Mouse (Mus musculus) liver, postnatal 0 days (tissue): ENCODE measurements at regions not wholly inside any gene's neighbourhood (a gene's known extent, or its start where the extent isn't known, plus 50 kb on each side); places are given as distances from the start of the nearest gene placed in this dataset.

Source experiments
- ATAC-seq: fragments of 200-750 bp; cut with Nextera tagmentation; 2 replicates; pipeline ENCODE4 v1.8.0; 2017; ENCODE audit warnings: mild to moderate bottlenecking, moderate library complexity
- DNase-seq: peaks from one replicate; pipeline ENCODE4 v3.0.0-alpha.2; 2016
- H3K27ac ChIP-seq: fragments of 300-500 bp; sonication (generic); 2 replicates; pipeline ENCODE4 v1.5.1; 2014; ENCODE audit warnings: antibody characterized with exemption, moderate library complexity, mild to moderate bottlenecking, low read depth
- H3K27me3 ChIP-seq: fragments of 300-500 bp; sonication (generic); 2 replicates; pipeline ENCODE4 v1.6.1; 2014; ENCODE audit warnings: low read length, control low read depth, mixed read lengths; ENCODE audit not compliant: insufficient read depth
- H3K36me3 ChIP-seq: fragments of 300-500 bp; sonication (generic); replicated peaks from 2 replicates; pipeline ENCODE4 v1.6.1; 2014; ENCODE audit warnings: mild to moderate bottlenecking, control low read depth, low read length, moderate library complexity, mixed read lengths; ENCODE audit not compliant: insufficient read depth
- H3K4me1 ChIP-seq: fragments of 300-500 bp; sonication (generic); 2 replicates; pipeline ENCODE4 v1.6.1; 2014; ENCODE audit warnings: antibody characterized with exemption, mild to moderate bottlenecking, control low read depth; ENCODE audit not compliant: insufficient read depth
- H3K4me2 ChIP-seq: fragments of 300-500 bp; sonication (generic); 2 replicates; pipeline ENCODE4 v1.6.1; 2014; ENCODE audit warnings: low read depth, mild to moderate bottlenecking, low read length, moderate library complexity, mixed read lengths
- H3K4me3 ChIP-seq: fragments of 300-500 bp; sonication (generic); 2 replicates; pipeline ENCODE4 v1.5.1; 2014; ENCODE audit warnings: low read depth, low read length
- H3K9ac ChIP-seq: fragments of 300-500 bp; sonication (generic); replicated peaks from 2 replicates; pipeline ENCODE4 v1.6.1; 2014; ENCODE audit warnings: mild to moderate bottlenecking, moderate library complexity
- H3K9me3 ChIP-seq: fragments of 300-500 bp; sonication (generic); 2 replicates; pipeline ENCODE4 v1.6.1; 2016; ENCODE audit warnings: mild to moderate bottlenecking, control low read depth, low read length, mixed read lengths
- CTCF ChIP-seq: sonication (generic); IDR thresholded peaks from 2 replicates; pipeline ENCODE4 v1.5.1; 2016; ENCODE audit warnings: antibody characterized with exemption, low read depth
- EP300 ChIP-seq: IDR thresholded peaks from 2 replicates; pipeline ENCODE4 v1.6.1; 2016; ENCODE audit warnings: antibody characterized with exemption, low read depth, mild to moderate bottlenecking
- WGBS: fragments of 180-500 bp; shearing (Covaris S2); extraction: QIAGEN DNeasy Blood & Tissue Kit; methylation state at CpG from one replicate; pipeline ENCODE4 v1.1.7; 2014; ENCODE audit not compliant: insufficient replicate concordance; 5-methylcytosine and 5-hydroxymethylcytosine counted together

DNA sequence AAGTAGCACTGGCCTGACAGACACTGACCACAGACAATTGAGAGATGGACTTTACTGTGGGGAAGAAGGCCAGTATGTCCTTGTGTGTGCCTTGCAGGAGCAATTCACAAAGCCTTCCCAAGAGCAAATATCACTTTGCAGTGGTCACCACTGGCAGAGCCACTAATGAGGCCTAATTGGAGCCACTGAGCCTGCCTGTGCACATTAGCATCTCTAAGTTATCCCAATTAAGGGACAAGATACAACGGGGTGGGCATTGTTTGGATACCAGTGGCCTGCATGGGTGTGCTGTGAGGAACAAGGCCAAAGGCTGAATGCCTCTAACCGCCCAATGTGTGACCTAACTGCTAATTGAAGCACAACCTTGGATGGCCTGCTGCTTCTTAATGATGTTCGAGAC is 433.4 kb upstream of the Ptbp2 start:
- DNase-seq (no peak), ATAC-seq (no peak)
- 0 out of 2 replicates have a peak, but pooled peaks cover 2% of the 10 kb centered on the region for H3K9me3 ChIP-seq
- H3K4me2 ChIP-seq, result no peak overlapping the region
- H3K4me3 ChIP-seq, result no peak overlapping the region
- H3K36me3 ChIP-seq, result no peaks in the 10 kb centered on the region
- WGBS, result 56% methylated on average over 3 of the region's 3 CpGs
- TF ChIP-seq EP300 (no peak), CTCF (no peak)
- H3K4me1 ChIP-seq, result no peaks in the 10 kb centered on the region
- no peaks in the 10 kb centered on the region for H3K27me3 ChIP-seq
- no peak overlapping the region for H3K27ac ChIP-seq
- no peak overlapping the region for H3K9ac ChIP-seq

DNA sequence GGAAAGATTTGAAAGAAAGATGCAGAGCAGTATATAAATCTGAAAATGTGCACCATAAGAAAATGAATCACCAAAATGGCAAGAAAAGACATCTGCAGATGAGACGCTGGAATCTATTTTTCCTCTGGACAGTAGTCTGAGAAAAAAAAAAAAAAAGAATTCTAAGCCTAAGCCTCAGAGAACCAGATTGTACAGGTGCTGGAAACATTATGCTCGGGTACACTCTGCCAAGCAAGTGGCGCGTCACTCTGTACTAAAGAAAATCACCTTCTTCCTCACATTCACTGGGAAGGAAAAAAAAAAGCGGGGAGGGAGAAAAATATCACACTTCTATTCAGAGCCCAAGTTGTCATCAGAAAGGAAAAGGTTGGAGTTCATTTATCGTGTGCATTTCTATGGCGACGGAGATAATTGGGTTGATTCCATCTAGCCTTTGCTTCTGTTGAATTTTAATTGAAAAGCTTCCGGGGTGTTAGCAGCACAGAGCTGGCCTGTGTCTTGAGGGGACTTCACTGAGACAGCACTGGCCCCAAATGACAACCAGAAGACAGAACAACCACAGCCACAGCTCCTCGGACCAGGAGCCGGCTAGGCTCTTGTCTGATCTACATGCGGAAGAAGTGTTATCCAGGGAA is 430.5 kb upstream of the Ptbp2 start:
- no peak for ATAC-seq

DNA sequence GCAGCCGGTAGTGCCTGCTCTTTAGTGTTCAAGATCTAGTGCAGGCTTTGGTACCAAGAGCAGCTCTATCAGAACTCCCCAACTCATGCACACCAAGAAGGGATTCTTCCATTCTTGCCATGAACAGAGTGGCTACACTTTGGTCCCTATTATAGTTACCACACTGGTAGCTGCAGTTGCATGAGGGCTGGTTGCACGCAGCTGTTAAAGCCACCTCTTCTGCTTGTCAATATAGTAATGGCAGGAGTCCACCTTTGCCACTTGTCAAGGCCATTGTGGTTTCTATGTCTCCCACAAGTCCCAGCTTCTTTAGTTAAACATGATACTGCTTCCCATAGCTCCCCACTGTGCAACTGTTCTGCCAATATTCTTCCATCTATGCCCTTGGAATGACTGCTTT is 415.1 kb upstream of the Ptbp2 start:
- no peaks in the 10 kb centered on the region for H3K4me1 ChIP-seq
- no peak overlapping the region for H3K4me3 ChIP-seq
- no peak overlapping the region for H3K4me2 ChIP-seq
- no peaks in the 10 kb centered on the region for H3K9me3 ChIP-seq
- TF ChIP-seq CTCF (no peak), EP300 (no peak)
- H3K36me3 ChIP-seq, result no peaks in the 10 kb centered on the region
- no peak overlapping the region for H3K27ac ChIP-seq
- DNase-seq, result no peak
- no peak for ATAC-seq
- H3K27me3 ChIP-seq, result no peaks in the 10 kb centered on the region
- no peak overlapping the region for H3K9ac ChIP-seq
- WGBS, result 81% methylated on average over 2 of the region's 2 CpGs

More for the DNA sequence above, 430.5 kb upstream of the Ptbp2 start:
- Histone ChIP-seq H3K4me2 (no peak overlapping the region), H3K9me3 (0 out of 2 replicates have a peak, but pooled peaks cover 2% of the 10 kb centered on the region), H3K27ac (no peak overlapping the region), H3K27me3 (no peaks in the 10 kb centered on the region), H3K4me1 (no peaks in the 10 kb centered on the region), H3K36me3 (no peaks in the 10 kb centered on the region), H3K9ac (no peak overlapping the region), H3K4me3 (no peak overlapping the region)
- 87% methylated on average over 12 of the region's 12 CpGs for WGBS
- TF ChIP-seq EP300 (no peak), CTCF (no peak)
- no peak for DNase-seq

DNA sequence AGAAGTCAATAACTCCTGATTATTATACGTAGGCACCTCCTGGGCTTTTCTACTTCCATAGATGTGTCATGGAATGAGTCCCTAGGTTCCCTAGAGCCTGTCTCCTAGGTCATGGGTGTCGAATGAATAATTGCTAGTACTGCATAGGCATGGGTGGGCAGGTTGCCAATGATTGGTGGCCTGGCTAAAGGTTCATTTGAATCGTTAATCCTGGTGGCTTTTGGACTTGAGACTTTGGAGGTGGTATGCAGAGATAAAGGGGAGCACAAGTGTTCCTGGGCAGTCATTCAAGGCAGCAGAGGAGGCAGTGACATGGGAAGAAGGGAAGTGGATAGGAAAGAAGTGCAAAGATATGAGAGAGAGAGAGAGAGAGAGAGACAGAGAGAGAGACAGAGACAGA is 410.2 kb upstream of the Ptbp2 start:
- Histone ChIP-seq H3K36me3 (no peaks in the 10 kb centered on the region), H3K4me2 (no peak overlapping the region), H3K27me3 (no peaks in the 10 kb centered on the region), H3K9ac (no peak overlapping the region), H3K27ac (no peak overlapping the region), H3K9me3 (no peaks in the 10 kb centered on the region), H3K4me1 (no peaks in the 10 kb centered on the region), H3K4me3 (no peak overlapping the region)
- peak; percentile 18 for DNase-seq
- no peak for TF ChIP-seq CTCF
- ATAC-seq, result no peak
- 46% methylated on average over 3 of the region's 3 CpGs for WGBS

DNA sequence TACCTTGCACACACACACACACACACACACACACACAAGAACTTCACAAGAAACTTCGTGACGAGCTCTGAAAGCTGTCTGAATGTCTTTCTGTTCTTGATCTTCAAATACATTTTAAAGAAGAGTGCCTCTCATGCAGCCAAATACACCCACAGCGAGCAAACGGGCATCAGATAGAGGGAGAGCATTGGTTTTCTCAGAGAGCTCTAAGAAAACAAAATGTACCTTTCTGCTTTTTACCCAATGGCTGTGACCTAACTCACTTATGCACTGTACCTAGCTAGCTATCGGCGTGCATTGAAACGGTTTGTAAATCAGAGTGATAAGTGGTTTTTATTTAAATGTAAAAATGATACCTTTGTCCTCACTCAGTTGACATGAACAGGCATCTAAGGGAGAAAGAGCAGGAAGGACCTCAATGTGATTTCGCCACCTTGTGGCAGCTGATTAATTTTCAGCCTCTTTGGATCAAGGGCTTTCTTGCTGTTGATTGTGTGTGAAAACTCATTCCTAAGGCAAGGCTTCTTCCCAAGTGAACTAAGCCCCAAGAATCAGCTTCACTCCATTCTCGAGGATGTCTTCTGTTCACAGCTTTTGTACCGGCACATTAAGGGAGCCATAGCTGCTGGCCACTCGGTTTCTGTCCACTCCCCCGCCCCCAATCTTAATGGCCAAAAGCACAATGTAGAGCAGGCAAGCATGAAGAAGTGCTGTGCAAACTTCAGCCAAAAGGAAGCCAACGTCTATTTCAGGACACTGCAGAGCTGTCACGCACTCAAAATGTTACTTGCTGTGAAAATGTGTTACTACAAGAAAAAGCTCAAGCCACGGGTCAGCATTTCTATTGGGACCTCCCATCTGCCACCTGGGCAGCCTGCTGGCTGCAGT is 408.4 kb upstream of the Ptbp2 start:
- TF ChIP-seq EP300 (no peak), CTCF (peak; percentile 66)
- H3K27ac ChIP-seq, result no peak overlapping the region
- ATAC-seq, result no peak
- no peaks in the 10 kb centered on the region for H3K27me3 ChIP-seq
- no peak overlapping the region for H3K9ac ChIP-seq
- DNase-seq, result peak; percentile 42
- no peak overlapping the region for H3K4me3 ChIP-seq
- no peaks in the 10 kb centered on the region for H3K4me1 ChIP-seq
- WGBS, result 42% methylated on average over 15 of the region's 15 CpGs
- H3K4me2 ChIP-seq, result no peak overlapping the region
- no peaks in the 10 kb centered on the region for H3K36me3 ChIP-seq
- H3K9me3 ChIP-seq, result no peaks in the 10 kb centered on the region

DNA sequence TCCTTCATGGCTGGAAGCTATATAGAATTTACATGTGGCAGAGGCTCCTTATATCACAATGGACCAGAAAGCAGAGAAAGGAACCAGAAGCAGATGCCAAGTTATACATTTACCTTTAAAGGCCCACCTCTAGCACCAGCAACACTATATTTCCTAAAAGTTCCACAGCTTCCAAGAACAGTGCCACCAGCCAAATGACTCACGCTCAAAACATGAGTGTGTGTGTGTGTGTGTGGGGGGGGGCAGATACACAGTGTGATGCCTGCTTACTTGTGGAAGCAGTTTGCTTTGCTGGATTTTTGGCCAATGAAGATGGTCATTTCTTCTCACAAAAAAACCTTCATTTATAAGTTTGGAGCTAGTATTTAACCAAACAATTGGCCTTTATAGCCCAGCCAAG is 405.3 kb upstream of the Ptbp2 start:
- TF ChIP-seq CTCF (no peak), EP300 (no peak)
- ATAC-seq (no peak), DNase-seq (no peak)
- no peak overlapping the region for H3K27ac ChIP-seq
- H3K27me3 ChIP-seq, result no peaks in the 10 kb centered on the region
- no peak overlapping the region for H3K4me3 ChIP-seq
- 65% methylated on average over 1 of the region's 1 CpGs for WGBS
- H3K36me3 ChIP-seq, result no peaks in the 10 kb centered on the region
- no peaks in the 10 kb centered on the region for H3K9me3 ChIP-seq
- no peak overlapping the region for H3K4me2 ChIP-seq
- no peak overlapping the region for H3K9ac ChIP-seq
- H3K4me1 ChIP-seq, result no peaks in the 10 kb centered on the region
